Mouse (Mus musculus): ENCODE measurements at regions not wholly inside any gene's neighbourhood (a gene's known extent, or its start where the extent isn't known, plus 50 kb on each side); places are given as distances from the start of the nearest gene placed in this dataset.

GRCm38 (mm10) chr7:72836026-72836425 lies 529.6 kb upstream of the Mctp2 start:
- TF ChIP-seq CTCF (IDR thresholded peaks at IDR 0.05; ENCODE audit: low read depth, low read length) = no peak
- TF ChIP-seq POLR2A (IDR thresholded peaks at IDR 0.05; ENCODE audit: extremely low read depth, insufficient read depth, low read length) = no peak
